Mouse (Mus musculus): ENCODE data around the gene Rbm3.

DNA sequence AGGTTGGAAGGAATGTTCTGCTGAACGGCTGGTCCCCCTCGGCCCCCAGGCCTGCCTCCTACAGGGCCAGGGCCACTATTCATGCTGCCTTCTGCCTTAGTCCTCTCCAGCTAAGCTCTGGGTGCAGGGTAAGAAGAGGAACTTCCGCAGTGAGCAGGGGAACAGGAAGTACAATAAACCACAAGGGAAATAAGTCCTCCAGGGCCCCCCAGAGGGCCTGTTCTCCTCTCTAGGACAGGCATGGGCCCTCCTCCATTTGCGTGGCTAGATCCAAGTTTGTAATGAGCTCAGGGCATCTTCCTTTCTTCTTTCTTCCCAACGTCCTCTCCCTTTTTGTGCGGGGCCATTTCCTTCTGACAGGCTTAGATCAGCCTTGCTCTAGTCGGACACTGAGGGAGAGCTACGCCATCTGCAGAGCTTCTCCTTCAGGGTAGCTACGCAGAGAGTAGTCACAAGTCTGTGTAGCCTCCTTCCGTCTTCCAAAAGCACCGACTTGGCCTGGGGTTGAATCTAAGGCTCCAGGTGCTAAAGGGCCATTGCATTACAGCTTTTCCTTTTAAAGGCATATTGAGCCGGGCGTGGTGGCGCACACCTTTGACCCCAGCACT, 55.2 kb downstream of the Rbm3 start, which contains the start of gene Was:
- TF ChIP-seq POLR2A (IDR thresholded peaks at IDR 0.05; ENCODE audit: borderline replicate concordance, insufficient read depth, low read length) (no peak), CTCF (IDR thresholded peaks at IDR 0.05; ENCODE audit: borderline replicate concordance, insufficient read depth, low read depth, low read length) (no peak)
